Mouse (Mus musculus): ENCODE results near the gene Pik3r1.

DNA sequence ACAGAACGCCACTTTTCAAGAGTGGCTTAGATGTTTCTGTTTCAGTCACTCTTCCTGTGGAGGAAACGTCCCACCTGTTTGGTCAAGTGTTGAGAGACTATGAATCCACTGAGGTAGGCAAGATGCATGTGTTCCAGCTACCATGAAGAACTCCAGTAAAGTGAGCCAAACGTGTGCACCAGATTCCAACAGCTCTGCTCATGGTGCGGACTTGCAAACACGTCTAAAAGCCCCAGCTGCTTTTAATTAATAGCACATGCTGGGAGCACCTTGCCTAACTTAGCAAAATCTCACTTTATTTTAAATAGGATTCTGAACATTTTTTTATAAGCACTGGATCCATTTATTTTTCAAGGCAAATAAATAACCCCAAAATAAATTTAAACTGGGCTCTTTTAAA is 40.2 kb downstream of the Pik3r1 start:
- TF ChIP-seq CTCF (IDR thresholded peaks at IDR 0.05; ENCODE audit: insufficient read depth, low read length) (no peak), POLR2A (IDR thresholded peaks at IDR 0.05; ENCODE audit: borderline replicate concordance, extremely low read depth, low read depth, low read length) (no peak)
